Mouse (Mus musculus) C2C12 (cell line): ENCODE measurements around the gene Lrrc61.

Experiments
- CEBPB ChIP-seq: IDR thresholded peaks from one replicate; pipeline ENCODE4 v1.6.1; 2011; ENCODE audit warnings: low read depth, mild to moderate bottlenecking, control low read depth, moderate library complexity
- CTCF ChIP-seq: IDR thresholded peaks from one replicate; pipeline ENCODE4 v1.5.1; 2011; ENCODE audit not compliant: control insufficient read depth, insufficient read depth, insufficient read length

DNA sequence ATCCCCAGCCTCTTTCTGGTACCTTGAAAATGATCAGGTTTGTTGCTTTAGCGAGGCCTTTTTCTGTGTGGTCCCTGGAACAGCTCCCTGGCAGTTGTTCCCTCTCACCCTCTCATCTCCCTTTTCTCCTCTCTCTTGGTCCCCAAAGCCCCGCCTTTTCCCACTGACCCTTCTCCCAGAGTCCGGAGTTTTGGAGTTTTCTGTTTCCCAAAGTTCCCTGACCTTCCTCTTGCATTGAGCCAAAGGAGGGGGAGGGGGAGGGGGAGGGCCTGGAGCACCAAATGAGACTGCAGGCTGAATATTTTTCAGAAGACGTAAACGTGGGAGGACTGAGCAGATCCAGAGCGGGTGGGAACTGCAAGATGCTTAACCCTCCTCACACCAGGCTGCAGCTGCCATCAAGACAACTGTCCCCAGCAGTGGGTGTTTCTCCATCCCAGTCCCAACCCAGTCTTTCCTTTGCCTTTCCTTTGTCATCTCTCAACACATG lies 18.0 kb downstream of the Lrrc61 start, which contains the start of gene Rarres2:
- no peak for TF ChIP-seq CTCF
- TF ChIP-seq CEBPB = no peak
